Mouse (Mus musculus) lung, postnatal 0 days (tissue): ENCODE results near the gene Lix1l. TPM values are rescaled to one million over a fixed set of nuclear protein-coding genes. Genes with fewer than 3 reads are reported as not detected.
A peak's percentile ranks its signal among the peaks of the same experiment; 100 is the strongest.

Source experiments
- ATAC-seq: fragments of 200-750 bp; cut with Nextera tagmentation; 2 replicates; pipeline ENCODE4 v1.8.0; 2017; ENCODE audit warnings: moderate library complexity
- DNase-seq: peaks from one replicate; pipeline ENCODE4 v3.0.0-alpha.2; 2016; ENCODE audit warnings: low spot score
- H3K27ac ChIP-seq: fragments of 300-500 bp; sonication (generic); 2 replicates; pipeline ENCODE4 v1.5.1; 2014; ENCODE audit warnings: antibody characterized with exemption, mild to moderate bottlenecking, low read length, mixed read lengths
- H3K27me3 ChIP-seq: fragments of 300-500 bp; sonication (generic); replicated peaks from 2 replicates; pipeline ENCODE4 v1.6.1; 2014; ENCODE audit warnings: low read length, mixed read lengths; ENCODE audit not compliant: insufficient read depth
- H3K36me3 ChIP-seq: fragments of 300-500 bp; sonication (generic); 2 replicates; pipeline ENCODE4 v1.6.1; 2014; ENCODE audit warnings: low read length, mixed read lengths; ENCODE audit not compliant: insufficient read depth
- H3K4me1 ChIP-seq: fragments of 300-500 bp; sonication (generic); 2 replicates; pipeline ENCODE4 v1.6.1; 2014; ENCODE audit warnings: antibody characterized with exemption, low read depth, low read length, mixed read lengths; ENCODE audit not compliant: insufficient read depth
- H3K4me2 ChIP-seq: fragments of 300-500 bp; sonication (generic); replicated peaks from 2 replicates; pipeline ENCODE4 v1.6.1; 2014; ENCODE audit warnings: low read depth, mild to moderate bottlenecking, low read length, moderate library complexity, mixed read lengths
- H3K4me3 ChIP-seq: fragments of 300-500 bp; sonication (generic); 2 replicates; pipeline ENCODE4 v1.5.1; 2014; ENCODE audit warnings: low read depth, low read length
- H3K9ac ChIP-seq: fragments of 300-500 bp; sonication (generic); replicated peaks from 2 replicates; pipeline ENCODE4 v1.6.1; 2014; ENCODE audit warnings: low read depth, mild to moderate bottlenecking
- H3K9me3 ChIP-seq: fragments of 300-500 bp; sonication (generic); 2 replicates; pipeline ENCODE4 v1.6.1; 2016; ENCODE audit warnings: low read length, mixed read lengths
- CTCF ChIP-seq: IDR thresholded peaks from 2 replicates; pipeline ENCODE4 v1.5.1; 2016; ENCODE audit warnings: antibody characterized with exemption, mild to moderate bottlenecking
- EP300 ChIP-seq: IDR thresholded peaks from 2 replicates; pipeline ENCODE4 v1.6.1; 2016; ENCODE audit warnings: antibody characterized with exemption, mild to moderate bottlenecking, control low read depth
- WGBS: fragments of 180-500 bp; shearing (Covaris S2); extraction: QIAGEN DNeasy Blood & Tissue Kit; methylation state at CpG from one replicate; pipeline ENCODE4 v1.1.7; 2014; 5-methylcytosine and 5-hydroxymethylcytosine counted together
- polyA plus RNA-seq: library from polyadenylated mRNA; unstranded; fragments of >200 nt; fragmentation: Nextera tagmentation; extraction: Ambion mirVana; gene quantifications from 2 replicates; pipeline ENCODE4 v1.2.1, GENCODE M21; 2015

The Lix1l gene
- polyA plus RNA-seq, 1 experiment from 2014 or later, result 5.4 TPM

DNA sequence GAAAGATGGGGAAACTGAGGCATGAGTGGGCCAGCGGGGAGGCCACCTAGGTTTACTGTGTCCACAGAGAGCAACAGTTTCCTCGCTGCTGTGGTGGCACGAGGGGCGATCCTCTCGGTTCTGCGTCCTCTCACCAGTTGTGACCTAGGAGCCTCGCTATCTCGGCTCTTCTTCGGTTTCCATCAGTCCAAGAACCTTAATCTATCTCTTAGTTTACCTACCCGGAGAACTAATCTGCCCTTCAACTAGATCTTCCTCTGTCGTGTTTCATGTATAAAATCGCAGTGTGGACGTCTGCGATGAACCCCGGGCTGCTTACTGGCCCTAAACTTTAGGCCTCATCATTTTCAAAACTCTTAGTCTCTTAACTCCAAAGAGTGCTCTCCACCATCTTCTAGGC, 35.0 kb downstream of the Lix1l start:
- TF ChIP-seq CTCF (no peak), EP300 (no peak)
- DNase-seq, result no peak
- no peak for ATAC-seq
- H3K4me1 ChIP-seq, result no peaks in the 10 kb centered on the region; the same call in 1 of the 2 replicates
- peak overlapping the region; percentile 83 for H3K27ac ChIP-seq
- H3K9me3 ChIP-seq, result no peaks in the 10 kb centered on the region
- H3K9ac ChIP-seq, result peak overlapping the region; percentile 92
- no peaks in the 10 kb centered on the region for H3K36me3 ChIP-seq
- H3K4me2 ChIP-seq, result peak overlapping the region; percentile 81
- H3K4me3 ChIP-seq, result peak overlapping the region; percentile 84
- H3K27me3 ChIP-seq, result no peaks in the 10 kb centered on the region
- 8% methylated on average over 14 of the region's 15 CpGs for WGBS

DNA sequence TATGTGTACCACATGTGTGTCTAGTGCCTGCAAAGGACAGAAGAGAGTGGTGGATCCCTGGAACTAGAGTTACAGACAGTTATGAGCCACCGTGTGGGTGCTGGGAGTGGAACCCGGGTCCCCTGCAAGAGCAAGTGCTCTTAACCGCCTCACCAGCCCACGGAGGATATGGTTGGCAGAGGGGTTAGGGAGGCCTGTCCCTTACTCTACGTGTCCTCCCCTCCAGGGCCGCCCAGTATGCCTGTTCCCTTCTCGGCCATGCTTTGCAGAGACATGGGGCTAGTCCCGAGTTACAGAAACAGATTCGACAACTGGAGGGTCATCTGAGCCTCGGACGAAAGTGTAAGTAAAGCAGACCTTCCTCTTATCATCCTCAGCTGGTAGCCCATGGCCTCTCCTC, 35.5 kb downstream of the Lix1l start:
- Histone ChIP-seq H3K27me3 (no peaks in the 10 kb centered on the region), H3K4me2 (peak overlapping the region; percentile 81; the same call in 1 of the 2 replicates), H3K9ac (peak overlapping the region; percentile 92), H3K27ac (0 out of 2 replicates have a peak overlapping the region, but pooled peaks have one; percentile 83), H3K9me3 (no peaks in the 10 kb centered on the region), H3K4me3 (peak overlapping the region; percentile 84), H3K4me1 (no peaks in the 10 kb centered on the region; the same call in 1 of the 2 replicates), H3K36me3 (no peaks in the 10 kb centered on the region)
- WGBS, result 55% methylated on average over 11 of the region's 11 CpGs
- DNase-seq, result no peak
- no peak for ATAC-seq
- TF ChIP-seq EP300 (no peak), CTCF (no peak)

DNA sequence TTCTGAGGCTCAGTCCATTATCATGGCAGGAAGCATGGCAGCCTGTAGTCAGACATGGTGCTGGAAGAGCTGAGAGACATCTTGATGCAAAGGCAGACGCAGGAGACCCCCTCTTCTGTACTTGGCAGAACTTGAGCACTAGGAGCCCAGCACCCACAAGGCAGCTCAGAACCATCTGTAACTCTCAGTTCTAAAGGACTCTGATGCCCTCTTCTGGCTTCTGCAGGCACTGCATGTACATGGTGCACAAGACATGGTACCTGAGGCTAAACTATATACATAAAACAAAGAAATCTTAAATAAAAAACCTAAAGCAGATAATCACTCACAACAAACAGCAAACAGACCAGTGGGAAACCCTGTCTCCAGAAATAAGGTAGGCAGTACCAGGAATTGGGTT, 38.3 kb downstream of the Lix1l start:
- H3K36me3 ChIP-seq, result no peaks in the 10 kb centered on the region
- WGBS, result 85% methylated on average over 1 of the region's 1 CpGs
- DNase-seq, result peak; percentile 58

DNA sequence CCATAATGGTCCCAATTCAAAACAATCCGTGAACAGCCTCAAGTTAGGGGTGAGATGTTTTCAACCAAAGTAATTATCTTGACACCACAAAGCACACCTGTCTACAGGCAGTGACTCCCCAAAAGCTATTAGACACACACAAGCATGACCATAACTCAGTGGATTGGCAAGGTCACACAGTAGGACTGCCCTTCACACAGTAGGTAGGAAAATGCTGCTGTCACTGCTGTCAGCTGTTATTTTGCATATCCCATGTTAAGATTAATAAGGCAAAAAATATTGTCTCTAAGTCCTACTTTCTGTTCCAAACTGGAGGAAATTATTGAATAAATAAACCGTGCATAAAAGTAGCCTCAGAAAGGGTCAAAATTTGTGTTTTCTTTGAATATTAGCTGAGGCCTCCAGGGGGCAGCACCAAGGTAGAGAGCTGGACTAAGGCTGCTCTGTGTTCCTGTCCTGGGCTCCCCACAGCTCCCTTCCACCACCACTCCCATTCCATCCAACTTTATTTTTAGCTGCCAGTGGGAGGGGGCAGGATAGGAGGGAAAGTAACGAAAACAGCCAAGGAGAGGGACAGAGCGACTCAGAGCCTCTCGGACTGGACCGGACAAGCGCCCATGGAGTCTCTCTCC, 44.2 kb downstream of the Lix1l start, which contains the start of gene Itga10:
Itga10 (plus strand) TSS at position 567 of the 632 bp plus-strand sequence.
- H3K27me3 ChIP-seq, result no peaks in the 10 kb centered on the region
- H3K36me3 ChIP-seq, result no peaks in the 10 kb centered on the region
- WGBS, result 54% methylated on average over 7 of the region's 7 CpGs
- DNase-seq (peak; percentile 77), ATAC-seq (peak; percentile 67)
- no peak within 1 kb of the TSS for H3K27ac ChIP-seq
- no peak within 1 kb of the TSS for H3K4me3 ChIP-seq
- no peak within 1 kb of the TSS for H3K4me2 ChIP-seq
- H3K9ac ChIP-seq, result no peak within 1 kb of the TSS
- TF ChIP-seq EP300 (no peak), CTCF (peak; percentile 68)
- H3K4me1 ChIP-seq, result no peaks in the 10 kb centered on the region
- no peaks in the 10 kb centered on the region for H3K9me3 ChIP-seq

More for the DNA sequence above, 38.3 kb downstream of the Lix1l start:
- Histone ChIP-seq H3K4me3 (no peak overlapping the region), H3K9me3 (no peaks in the 10 kb centered on the region), H3K4me1 (no peaks in the 10 kb centered on the region; the same call in 1 of the 2 replicates), H3K9ac (no peak overlapping the region), H3K27ac (no peak overlapping the region), H3K4me2 (no peak overlapping the region), H3K27me3 (no peaks in the 10 kb centered on the region)
- ATAC-seq, result no peak
- TF ChIP-seq EP300 (no peak), CTCF (peak; percentile 76)

DNA sequence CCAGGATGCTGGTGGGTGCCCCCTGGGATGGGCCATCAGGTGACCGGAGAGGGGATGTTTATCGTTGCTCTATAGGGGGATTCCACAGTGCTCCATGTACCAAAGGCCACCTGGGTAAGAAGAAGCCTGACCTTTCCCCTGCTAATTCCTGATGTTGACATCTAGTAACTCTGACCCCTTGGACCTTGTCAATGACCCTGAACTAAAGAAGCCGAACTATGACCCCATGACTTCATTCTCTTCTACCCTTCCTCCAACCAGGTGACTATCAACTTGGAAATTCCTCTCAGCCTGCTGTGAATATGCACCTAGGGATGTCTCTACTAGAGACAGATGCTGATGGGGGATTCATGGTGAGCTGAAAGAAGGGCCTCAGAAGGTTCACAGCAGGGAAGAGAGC, 46.4 kb downstream of the Lix1l start:
- no peak for ATAC-seq

DNA sequence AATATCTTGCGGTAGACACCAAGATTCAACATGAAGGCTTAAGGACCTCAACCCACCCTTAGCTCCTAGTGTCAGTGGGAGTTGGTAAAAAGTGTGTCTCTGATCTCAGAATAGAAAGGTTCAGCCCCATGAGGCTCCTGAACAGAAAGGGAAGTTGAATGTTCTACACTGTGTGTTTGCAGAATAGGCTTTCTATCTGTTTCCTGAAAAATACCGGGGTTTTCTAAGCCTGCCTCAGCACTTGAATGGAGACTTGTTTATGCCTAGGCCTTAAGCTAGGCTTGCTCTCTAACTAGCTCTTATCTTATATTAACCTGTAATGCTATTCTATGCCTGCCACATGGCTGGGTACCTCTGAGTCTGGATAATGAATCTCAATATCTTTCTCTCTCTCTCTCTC, 60.0 kb downstream of the Lix1l start:
- no peaks in the 10 kb centered on the region for H3K27me3 ChIP-seq
- WGBS, result 82% methylated on average over 2 of the region's 2 CpGs
- H3K4me2 ChIP-seq, result no peak overlapping the region
- H3K9ac ChIP-seq, result no peak overlapping the region
- H3K36me3 ChIP-seq, result no peaks in the 10 kb centered on the region
- 0 out of 2 replicates have a peak, but pooled peaks cover 4% of the 10 kb centered on the region for H3K4me1 ChIP-seq
- TF ChIP-seq EP300, result no peak
- no peak for TF ChIP-seq CTCF
- H3K27ac ChIP-seq, result no peak overlapping the region
- no peak for DNase-seq
- no peak overlapping the region for H3K4me3 ChIP-seq
- no peaks in the 10 kb centered on the region for H3K9me3 ChIP-seq
- no peak for ATAC-seq

More for the DNA sequence above, 46.4 kb downstream of the Lix1l start:
- Histone ChIP-seq H3K9me3 (no peaks in the 10 kb centered on the region), H3K4me2 (no peak overlapping the region), H3K4me3 (no peak overlapping the region), H3K27me3 (no peaks in the 10 kb centered on the region), H3K36me3 (no peaks in the 10 kb centered on the region), H3K27ac (no peak overlapping the region), H3K9ac (no peak overlapping the region), H3K4me1 (no peaks in the 10 kb centered on the region)
- no peak for DNase-seq
- 90% methylated on average over 3 of the region's 3 CpGs for WGBS
- TF ChIP-seq EP300 (no peak), CTCF (no peak)
